Mouse (Mus musculus) embryonic fibroblast, embryonic 13.5 days (primary cell): ENCODE results near the gene Tmem160. TPM values are rescaled to one million over a fixed set of nuclear protein-coding genes. Genes with fewer than 3 reads are reported as not detected.

Experiments used
- H3K27ac ChIP-seq: 2 replicates; pipeline ENCODE4 v1.5.1; 2012; ENCODE audit warnings: low read length, control low read depth, inconsistent platforms; ENCODE audit not compliant: insufficient read depth
- H3K4me1 ChIP-seq: 2 replicates; pipeline ENCODE4 v1.6.1; 2011; ENCODE audit warnings: low read length; ENCODE audit not compliant: control insufficient read depth, insufficient read depth
- H3K4me3 ChIP-seq: 2 replicates; pipeline ENCODE4 v1.5.1; 2011; ENCODE audit warnings: mild to moderate bottlenecking, control low read depth, low read length; ENCODE audit not compliant: insufficient read depth
- CTCF ChIP-seq: IDR thresholded peaks from 2 replicates; pipeline ENCODE4 v1.5.1; 2011; ENCODE audit warnings: mild to moderate bottlenecking, control low read depth, low read length, moderate library complexity, borderline replicate concordance; ENCODE audit not compliant: insufficient read depth
- POLR2A ChIP-seq: IDR thresholded peaks from 2 replicates; pipeline ENCODE4 v1.6.1; 2011; ENCODE audit warnings: low read depth, mild to moderate bottlenecking, control low read depth, low read length, moderate library complexity
- polyA plus RNA-seq: library from polyadenylated mRNA; stranded (reverse); fragments of >200 nt; gene quantifications from 2 replicates; pipeline ENCODE4 v1.2.4, GENCODE M21; 2011; ENCODE audit warnings: low read depth; ENCODE audit not compliant: missing spikeins, insufficient read length

Gene Tmem160
- polyA plus RNA-seq, 1 experiment: 19.0 TPM

GRCm38 (mm10) chr7:16465160-16465559, 12.6 kb downstream of the Tmem160 start:
- H3K27ac ChIP-seq: no peak overlapping the region
- peak; percentile 89 for TF ChIP-seq CTCF
- no peak for TF ChIP-seq POLR2A
- H3K4me3 ChIP-seq: no peak overlapping the region
- H3K4me1 ChIP-seq: no peaks in the 10 kb centered on the region

- H3K4me1 ChIP-seq: no peaks in the 10 kb centered on the region
- H3K27ac ChIP-seq: no peak overlapping the region
- TF ChIP-seq CTCF (no peak), POLR2A (no peak)
- no peak overlapping the region for H3K4me3 ChIP-seq
These were observed 13.0 kb downstream of the Tmem160 start for GRCm38 (mm10) chr7:16465568-16465967.

GRCm38 (mm10) chr7:16466565-16466964, 14.0 kb downstream of the Tmem160 start:
- TF ChIP-seq POLR2A: no peak
- Histone ChIP-seq H3K4me3 (no peak overlapping the region), H3K4me1 (no peaks in the 10 kb centered on the region), H3K27ac (no peak overlapping the region)

- H3K27ac ChIP-seq: no peak overlapping the region
- no peak overlapping the region for H3K4me3 ChIP-seq
- TF ChIP-seq POLR2A: no peak
- no peak for TF ChIP-seq CTCF
- no peaks in the 10 kb centered on the region for H3K4me1 ChIP-seq
These were observed 15.5 kb downstream of the Tmem160 start for GRCm38 (mm10) chr7:16468115-16468514.

GRCm38 (mm10) chr7:16471549-16471948, 19.0 kb downstream of the Tmem160 start:
- no peak overlapping the region for H3K4me3 ChIP-seq
- H3K4me1 ChIP-seq: no peaks in the 10 kb centered on the region
- TF ChIP-seq CTCF (no peak), POLR2A (no peak)
- no peak overlapping the region for H3K27ac ChIP-seq

- no peak overlapping the region for H3K27ac ChIP-seq
- no peaks in the 10 kb centered on the region for H3K4me1 ChIP-seq
- TF ChIP-seq CTCF (no peak), POLR2A (no peak)
- H3K4me3 ChIP-seq: no peak overlapping the region
These were observed 19.6 kb downstream of the Tmem160 start for GRCm38 (mm10) chr7:16472116-16472709.

GRCm38 (mm10) chr7:16473847-16474246, 21.3 kb downstream of the Tmem160 start:
- H3K4me1 ChIP-seq: no peaks in the 10 kb centered on the region
- TF ChIP-seq CTCF (no peak), POLR2A (no peak)
- no peak overlapping the region for H3K27ac ChIP-seq
- no peak overlapping the region for H3K4me3 ChIP-seq

GRCm38 (mm10) chr7:16474445-16474844, 21.9 kb downstream of the Tmem160 start:
- Histone ChIP-seq H3K27ac (no peak overlapping the region), H3K4me3 (no peak overlapping the region), H3K4me1 (no peaks in the 10 kb centered on the region)
- no peak for TF ChIP-seq CTCF

GRCm38 (mm10) chr7:16475321-16475720, 22.7 kb downstream of the Tmem160 start:
- Histone ChIP-seq H3K4me3 (no peak overlapping the region), H3K27ac (no peak overlapping the region), H3K4me1 (no peaks in the 10 kb centered on the region)
- TF ChIP-seq CTCF (no peak), POLR2A (no peak)

- Histone ChIP-seq H3K27ac (no peak overlapping the region), H3K4me1 (no peaks in the 10 kb centered on the region), H3K4me3 (no peak overlapping the region)
- no peak for TF ChIP-seq POLR2A
- no peak for TF ChIP-seq CTCF
These were observed 23.4 kb downstream of the Tmem160 start for GRCm38 (mm10) chr7:16475764-16476599.
